Mouse (Mus musculus) G1E-ER4 (cell line): Measurements from ENCODE around the gene Gm13306. TPM values are rescaled to one million over a fixed set of nuclear protein-coding genes. Genes with fewer than 3 reads are reported as not detected.
"Not testable (repeated sequence)": the region's sequence is repeated elsewhere in the genome, so short reads cannot be mapped to it uniquely, and the experiment has no call there.

Experiments
- GATA1 ChIP-seq: IDR thresholded peaks from one replicate; pipeline ENCODE4 v1.8.0; 2012; ENCODE audit warnings: low read length, inconsistent platforms
- polyA plus RNA-seq: library from polyadenylated mRNA; stranded (reverse); fragments of >175 nt; gene quantifications from 2 replicates; pipeline ENCODE4 v1.2.3, GENCODE M21; 2012

The Gm13306 gene
- not detected in 2 replicates for polyA plus RNA-seq

GRCm38 (mm10) chr4:42153136-42153535, at the start of gene Gm13306:
TSS of gene Gm13306 (plus strand) at chr4:42153436.
- not testable (repeated sequence) for TF ChIP-seq GATA1

GRCm38 (mm10) chr4:42114517-42114916, 38.7 kb upstream of the Gm13306 start, which contains the start of gene Gm13304:
TSS of gene Gm13304 (plus strand) at chr4:42114817.
- TF ChIP-seq GATA1 = not testable (repeated sequence)

DNA sequence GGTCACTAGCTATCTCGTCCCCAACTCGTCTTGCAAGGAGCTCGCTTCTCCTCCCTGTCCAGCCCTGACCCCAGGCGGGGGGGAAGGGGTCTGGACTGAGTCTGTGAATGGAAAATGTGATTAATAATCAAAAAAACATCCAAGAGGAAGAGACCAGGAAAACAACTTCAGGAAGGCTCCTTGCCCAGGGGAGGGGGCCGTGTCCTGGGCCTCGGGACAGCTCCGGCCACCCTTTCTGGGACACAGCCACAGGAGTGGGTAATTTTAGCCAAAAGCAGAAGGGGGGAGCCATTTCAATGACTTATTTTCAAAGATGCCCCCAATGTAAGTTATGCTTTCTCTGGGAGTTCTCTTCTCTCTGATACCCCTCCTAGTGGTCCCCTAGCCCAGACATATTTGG, 15.3 kb downstream of the Gm13306 start, which contains the start of gene Gm13305:
Gene Gm13305, minus strand, starts transcription at position 101 of the 400 bp plus-strand sequence.
- not testable (repeated sequence) for TF ChIP-seq GATA1

Other genes with a start within 250 kb of the Gm13306 start
- gene Gm21541, start 249.8 kb upstream of the Gm13306 start, polyA plus RNA-seq = not detected in 2 replicates
- 0.22 and 2.0 TPM in 2 replicates for gene Gm20878, start 211.9 kb upstream of the Gm13306 start, polyA plus RNA-seq
- not detected in 2 replicates for gene Fam205a4, start 187.4 kb upstream of the Gm13306 start, polyA plus RNA-seq
- not detected in 2 replicates for gene Gm21093, start 118.7 kb upstream of the Gm13306 start, polyA plus RNA-seq
- gene Gm3893, start 62.2 kb upstream of the Gm13306 start, polyA plus RNA-seq = not detected in 2 replicates
- not detected in 2 replicates for gene Gm13304, start 38.6 kb upstream of the Gm13306 start, polyA plus RNA-seq
- gene Gm13305, start 15.2 kb downstream of the Gm13306 start, polyA plus RNA-seq = not detected in 2 replicates
- not detected in 2 replicates for gene Gm10600, start 87.2 kb downstream of the Gm13306 start, polyA plus RNA-seq
- gene Ccl21b, start 102.3 kb downstream of the Gm13306 start, polyA plus RNA-seq = not detected in 2 replicates
- not detected in 2 replicates for gene Gm21953, start 140.8 kb downstream of the Gm13306 start, polyA plus RNA-seq
- not detected in 2 replicates for gene Fam205a3, start 164.9 kb downstream of the Gm13306 start, polyA plus RNA-seq